Mouse (Mus musculus): ENCODE data around the gene Adamts14.

Adamts14 gene

DNA sequence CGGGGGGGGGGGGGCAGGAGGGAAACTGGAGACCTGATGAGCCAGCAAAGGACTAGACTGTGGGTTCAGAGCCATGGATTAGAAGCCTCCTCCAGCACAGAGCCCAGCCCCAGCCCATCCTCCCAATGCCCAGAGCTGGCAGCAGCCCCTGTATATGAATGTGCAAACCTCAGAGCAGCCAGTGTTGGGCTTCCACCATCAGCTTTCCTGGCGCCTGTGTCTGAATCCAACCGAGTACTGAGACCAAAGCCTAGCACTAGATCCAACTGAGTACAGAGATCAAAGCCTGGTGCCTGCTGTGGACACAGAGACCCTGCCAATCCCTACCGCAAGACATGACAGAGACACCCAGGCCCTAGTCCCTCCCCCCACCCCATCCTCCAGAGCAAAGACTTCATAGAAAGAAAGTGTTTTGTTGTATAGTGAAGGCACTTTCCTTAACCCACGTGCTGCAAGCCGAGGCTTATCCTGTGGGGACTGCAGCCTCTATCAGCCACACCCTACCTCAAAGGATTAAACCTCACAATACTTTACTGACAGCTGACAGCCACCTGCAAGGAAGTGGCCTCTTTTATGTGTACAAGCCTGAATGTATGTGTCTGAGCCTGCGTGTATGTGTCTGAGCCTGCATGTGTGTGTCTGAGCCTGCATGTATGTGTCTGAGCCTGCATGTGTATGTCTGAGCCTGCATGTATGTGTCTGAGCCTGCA is 40.2 kb downstream of the Adamts14 start:
- in situ Hi-C loops (cut with MboI) = no loop called here

DNA sequence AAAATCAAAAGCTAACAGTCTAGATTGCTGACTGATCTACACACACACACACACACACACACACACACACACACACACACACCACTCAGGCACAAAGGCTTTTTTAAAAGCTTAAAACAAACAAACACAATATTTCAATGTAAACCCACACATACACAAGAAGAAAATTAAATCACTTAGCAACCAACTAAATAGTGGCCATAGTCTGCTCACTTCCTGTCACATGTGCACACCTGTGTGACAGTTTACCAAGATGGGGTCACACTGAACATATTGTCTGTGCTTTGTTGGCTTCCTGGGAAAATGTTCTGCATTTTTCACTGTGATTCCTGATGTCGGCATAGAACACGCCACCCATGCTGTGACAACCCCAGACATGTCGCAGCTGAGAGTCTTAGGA is 41.5 kb downstream of the Adamts14 start:
- in situ Hi-C loops (cut with MboI) = no loop called here

DNA sequence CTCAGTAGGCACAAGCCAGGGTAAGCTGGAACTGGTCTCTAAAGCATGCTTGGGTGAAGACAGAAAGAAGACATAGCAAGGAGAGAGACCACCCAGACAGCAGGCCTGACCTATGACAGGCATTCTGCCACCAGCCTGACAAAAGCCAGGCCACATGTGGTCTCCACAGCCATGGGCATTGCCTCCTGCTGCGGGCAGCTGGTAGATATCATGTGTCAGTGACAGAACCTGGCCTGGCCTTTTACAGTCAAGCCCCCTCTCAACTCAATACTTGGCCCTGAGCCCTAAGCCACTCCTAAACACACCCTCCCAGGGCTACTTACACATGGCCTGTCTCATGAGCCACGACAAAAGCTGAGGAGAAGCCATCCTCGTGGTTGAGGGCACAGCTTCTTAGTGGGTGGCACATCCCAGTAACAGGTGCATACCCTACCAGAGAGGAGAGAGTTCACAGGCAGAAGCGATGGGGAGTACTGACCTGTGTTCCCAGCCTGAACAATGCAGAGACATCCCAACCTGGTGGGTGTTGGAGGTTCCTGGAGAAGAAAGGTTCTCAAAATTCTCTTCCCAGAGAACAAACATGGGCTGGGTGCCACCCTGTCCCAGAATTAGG is 46.3 kb downstream of the Adamts14 start:
- in situ Hi-C loops (cut with MboI) = no loop called here

DNA sequence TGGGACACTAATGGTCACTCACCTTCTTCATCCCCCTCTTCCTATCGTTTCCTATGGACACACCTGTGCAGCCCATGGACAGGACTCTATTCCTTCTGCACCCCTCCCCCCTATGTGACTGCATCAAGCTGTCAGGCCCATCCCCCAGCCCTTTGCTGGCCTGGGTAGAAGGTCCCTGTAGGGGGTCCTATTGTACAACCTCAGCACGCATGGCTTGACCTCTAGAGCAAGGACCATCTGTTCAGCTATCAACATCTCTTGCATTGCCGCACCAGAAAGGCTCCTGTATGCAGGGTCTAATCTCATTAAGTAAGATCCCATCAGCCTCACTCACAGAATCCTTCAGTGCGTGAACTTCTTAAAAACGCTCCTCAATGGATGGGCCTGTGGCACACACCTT is 47.5 kb downstream of the Adamts14 start:
- in situ Hi-C loops (cut with MboI) = no loop called here

DNA sequence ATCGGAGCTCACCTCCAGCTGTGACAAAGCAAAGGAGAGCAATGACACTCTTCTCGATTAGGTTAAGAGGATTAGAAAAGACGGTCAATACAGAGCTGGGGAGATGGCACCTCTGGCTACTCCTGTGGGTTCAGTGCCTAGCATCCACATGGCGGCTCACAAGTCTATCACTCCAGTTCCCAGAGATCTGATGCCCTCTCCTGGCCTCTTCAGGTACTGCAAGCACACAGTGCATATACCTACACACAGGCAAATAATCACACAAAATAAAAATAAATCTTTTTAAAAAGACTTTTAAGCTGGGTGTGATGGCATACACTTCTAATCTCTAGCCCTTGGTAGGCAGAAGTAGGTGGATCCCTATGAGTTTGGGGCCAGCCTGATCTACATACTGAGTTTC is 53.9 kb downstream of the Adamts14 start:
- in situ Hi-C loops (cut with MboI) = no loop called here

DNA sequence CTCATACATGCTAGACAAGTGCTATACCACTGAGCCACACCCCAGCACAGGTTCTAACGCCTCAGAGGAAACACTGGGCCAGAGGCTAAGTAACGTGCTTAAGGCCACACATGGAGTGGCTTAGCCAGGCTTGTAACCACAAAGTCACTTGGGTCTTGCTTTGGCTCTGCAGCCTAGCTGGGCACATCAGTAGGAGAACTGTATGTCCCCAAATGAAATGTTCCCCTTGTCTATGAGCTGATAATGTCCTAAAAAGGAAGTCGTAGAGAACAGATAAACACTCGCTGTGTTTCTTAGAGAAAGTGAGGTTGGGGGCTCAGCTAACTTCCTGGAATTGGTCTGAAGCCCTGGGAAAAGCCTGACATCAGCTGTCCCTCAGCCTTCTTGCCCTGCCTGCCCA is 57.1 kb downstream of the Adamts14 start:
- in situ Hi-C loops (cut with MboI) = no loop called here

DNA sequence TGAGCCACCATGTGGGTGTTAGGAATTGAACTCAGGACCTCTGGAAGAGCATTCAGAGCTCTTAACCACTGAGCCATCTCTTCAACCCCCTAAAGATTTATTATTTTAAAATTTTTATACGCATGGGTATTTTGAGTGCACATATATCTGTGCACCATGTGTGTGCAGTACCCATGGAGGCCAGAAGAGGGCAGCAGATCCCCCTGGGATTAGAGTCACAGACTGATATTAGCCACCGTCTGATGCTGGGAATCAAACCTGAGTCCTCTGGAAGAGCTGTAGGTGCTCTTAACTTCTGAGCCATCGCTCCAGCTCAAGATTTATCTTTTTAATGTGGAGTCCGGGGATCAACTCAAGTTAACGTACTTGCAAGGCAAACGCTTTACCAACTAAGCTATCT is 57.6 kb downstream of the Adamts14 start:
- in situ Hi-C loops (cut with MboI) = no loop called here

DNA sequence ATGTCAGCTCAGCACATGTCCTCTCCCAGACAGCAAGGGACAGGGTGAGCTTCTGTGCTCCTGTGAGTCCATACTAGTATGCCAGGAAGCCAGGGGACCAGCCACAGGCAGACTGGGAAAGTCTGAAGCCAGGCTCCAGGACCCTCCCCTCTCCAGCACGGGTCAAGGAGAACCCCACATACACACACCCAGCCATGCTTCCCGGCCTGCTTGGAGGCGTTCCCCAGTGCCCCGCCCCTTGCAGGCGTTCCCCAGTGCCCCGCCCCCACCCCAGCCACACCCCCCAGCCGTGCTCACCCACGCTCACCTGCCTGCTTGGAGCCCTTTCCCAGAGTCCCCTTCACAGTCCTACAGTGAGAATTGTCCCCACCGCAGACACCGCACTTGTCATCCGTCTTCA is 60.4 kb downstream of the Adamts14 start:
- in situ Hi-C loops (cut with MboI) = no loop called here

DNA sequence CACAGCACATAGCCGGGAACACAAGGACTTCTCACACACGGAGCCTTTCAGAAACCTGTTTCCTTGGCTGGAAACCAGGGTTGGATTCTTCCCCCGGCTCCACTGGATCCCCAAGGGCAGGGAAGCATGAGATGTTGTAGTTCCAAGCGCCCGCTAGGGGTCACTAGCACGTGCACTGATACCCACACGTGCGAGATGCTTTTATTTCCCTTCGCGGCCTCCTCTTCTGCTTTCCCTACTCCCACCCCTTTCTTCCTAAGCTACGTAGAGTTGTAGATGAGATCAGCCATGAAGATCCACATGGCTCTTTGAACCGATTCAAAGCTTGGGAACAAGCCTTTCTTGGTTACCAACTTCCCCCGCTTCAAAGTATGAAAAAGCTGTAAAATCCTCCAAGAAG is 61.5 kb downstream of the Adamts14 start:
- in situ Hi-C loops (cut with MboI) = no loop called here

DNA sequence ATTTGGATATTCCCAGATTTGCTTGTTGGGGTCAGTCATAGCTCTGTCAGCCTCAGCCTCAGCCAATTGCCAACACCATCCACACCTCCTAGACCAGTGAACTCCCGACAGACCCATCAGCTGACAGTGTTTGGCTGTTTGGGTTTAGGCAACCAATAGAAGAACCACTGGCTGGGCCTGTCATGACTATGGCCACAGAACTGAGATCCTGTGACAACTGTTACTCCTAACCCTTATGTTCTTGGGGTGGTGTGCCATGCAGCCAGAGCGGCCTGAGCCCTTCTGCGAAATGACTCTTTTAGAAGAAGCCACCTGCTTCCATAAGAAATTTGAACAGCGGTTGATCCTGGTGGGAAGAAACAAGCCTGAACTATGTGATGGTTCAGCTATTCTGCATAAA is 62.1 kb downstream of the Adamts14 start:
- in situ Hi-C loops (cut with MboI) = no loop called here

DNA sequence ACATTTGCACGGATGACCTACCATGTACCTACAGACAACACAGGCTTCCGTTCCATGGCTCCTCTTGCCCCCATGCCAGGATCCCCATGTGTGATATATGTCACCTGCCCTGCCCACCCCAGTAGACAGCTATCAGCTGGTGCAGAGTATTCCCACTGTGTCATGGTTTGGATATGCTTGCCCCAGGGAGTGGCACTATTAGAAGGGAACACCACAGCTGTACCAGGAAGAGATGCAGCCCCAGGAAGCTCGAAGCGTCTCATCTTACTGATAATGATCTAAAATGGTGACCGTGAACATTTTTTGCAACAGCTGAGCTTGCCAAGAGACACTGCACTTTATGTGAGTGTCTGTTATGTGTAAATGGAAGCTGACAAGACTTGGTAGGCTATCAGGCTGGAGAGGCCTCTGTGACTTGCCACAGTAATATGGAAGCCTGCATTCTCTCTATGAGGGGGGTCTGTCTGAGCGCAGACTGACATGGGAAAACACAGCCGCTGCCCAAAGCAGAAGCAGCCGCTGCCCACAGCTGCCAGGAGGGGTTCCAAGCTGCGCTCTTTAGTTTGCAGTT is 65.0 kb downstream of the Adamts14 start:
- in situ Hi-C loops (cut with MboI) = loop anchor here (10.0 kb wide), 1 partner anchor 127 kb away; no protein-coding TSS in a partner anchor

DNA sequence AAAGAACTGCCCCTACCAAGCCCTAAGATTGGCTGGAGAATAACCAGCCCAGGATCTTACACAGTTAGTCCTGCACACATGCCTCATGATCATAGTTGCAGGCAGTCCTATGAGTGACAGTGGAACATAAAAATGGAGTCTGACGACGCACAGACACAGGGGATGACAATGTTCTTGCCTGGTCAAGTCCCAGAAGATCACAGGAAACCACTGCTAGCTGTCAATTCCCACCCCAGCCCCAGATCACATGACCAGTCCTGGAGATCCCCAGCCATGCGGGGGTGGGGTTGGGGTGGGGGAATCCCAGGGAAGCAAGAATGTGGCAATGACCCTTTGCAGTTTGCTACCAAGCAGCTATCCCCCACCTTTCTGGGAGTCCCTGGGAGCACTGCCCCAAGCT is 69.3 kb downstream of the Adamts14 start:
- in situ Hi-C loops (cut with MboI) = loop anchor here (10.0 kb wide), 1 partner anchor 131 kb away; no protein-coding TSS in a partner anchor

DNA sequence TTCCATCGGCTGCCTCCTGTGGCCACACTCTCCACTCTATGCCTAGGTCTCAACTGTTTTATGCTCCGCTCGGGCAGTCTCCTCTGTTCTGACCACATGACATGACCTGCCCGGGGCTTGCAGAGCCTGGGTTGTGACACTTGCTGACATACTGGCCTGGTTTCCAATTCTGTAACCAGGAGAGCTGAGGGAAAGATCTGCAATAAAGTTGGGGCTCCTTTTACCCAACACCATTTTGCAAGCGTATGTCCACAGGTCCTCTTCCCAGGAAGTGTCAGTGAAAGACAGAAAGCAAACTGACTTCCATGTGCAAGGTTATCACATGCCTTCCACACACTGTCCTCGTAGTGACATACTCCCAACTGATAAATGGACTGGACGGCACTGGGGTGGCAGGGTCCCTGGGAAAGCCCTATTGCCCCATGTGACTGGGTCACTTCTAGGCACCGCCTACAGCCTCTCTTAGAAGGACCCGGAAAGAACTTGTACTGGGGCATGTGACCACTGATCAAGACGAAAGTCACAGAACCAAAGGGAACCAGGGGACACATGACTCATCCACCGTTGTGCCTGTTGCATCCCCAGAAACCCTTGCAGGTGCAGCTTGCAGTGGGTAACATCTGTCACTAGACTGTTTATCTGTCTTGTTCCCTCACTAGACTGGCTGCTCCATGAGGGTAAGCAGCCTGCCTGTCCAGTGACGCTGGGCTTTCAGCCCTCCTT is 71.5 kb downstream of the Adamts14 start:
- in situ Hi-C loops (cut with MboI) = loop anchor here (10.0 kb wide), 1 partner anchor 133 kb away; no protein-coding TSS in a partner anchor

DNA sequence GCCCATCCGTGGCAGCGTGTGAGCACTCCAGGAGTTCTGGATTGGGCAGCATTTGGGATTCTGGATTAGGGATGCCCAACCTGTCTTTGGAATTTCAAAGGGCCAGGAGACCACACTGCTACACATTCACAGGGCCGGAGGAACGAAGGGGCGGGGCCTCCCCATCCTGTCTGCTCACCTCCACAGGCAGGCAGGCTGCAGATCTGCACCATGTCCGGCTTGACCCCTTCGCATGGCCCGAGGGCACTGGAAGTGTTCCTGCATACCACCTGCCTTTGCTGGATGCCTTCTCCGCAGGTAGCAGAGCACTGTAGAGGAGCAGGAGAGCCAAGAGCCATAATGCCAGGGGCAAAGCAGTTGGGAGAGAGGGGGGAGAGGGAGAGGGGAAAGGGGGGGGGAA is 72.2 kb downstream of the Adamts14 start:
- in situ Hi-C loops (cut with MboI) = loop anchor here (10.0 kb wide), 1 partner anchor 134 kb away; no protein-coding TSS in a partner anchor

DNA sequence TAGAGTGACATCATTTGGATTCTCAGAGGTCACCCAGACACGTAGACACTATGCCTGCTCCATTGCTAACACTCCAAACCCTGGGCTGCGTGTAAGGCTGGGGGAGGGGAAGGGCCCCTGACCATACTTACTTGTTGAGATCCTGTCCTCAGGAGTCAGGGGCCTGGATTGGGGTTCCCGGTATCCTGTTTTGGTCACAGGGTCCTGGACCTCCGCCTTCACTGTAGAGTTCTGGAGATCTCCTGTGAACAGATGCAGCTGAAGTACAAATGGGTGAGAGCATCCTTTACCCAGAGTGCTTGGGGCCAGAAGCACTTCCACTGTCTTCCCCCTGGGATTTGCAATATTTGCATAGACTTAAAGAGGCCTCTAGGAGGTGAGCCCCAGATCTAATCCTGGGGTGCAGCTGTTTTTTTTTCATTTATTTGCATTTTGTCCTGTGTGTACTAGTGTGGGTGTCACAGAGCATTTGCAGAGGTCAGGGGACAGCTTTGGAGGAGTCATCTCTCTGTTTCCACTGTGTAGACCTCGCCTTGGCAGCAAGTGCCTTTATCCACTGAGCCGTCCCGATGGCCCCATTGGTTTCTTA is 72.9 kb downstream of the Adamts14 start:
- in situ Hi-C loops (cut with MboI) = loop anchor here (10.0 kb wide), 1 partner anchor 134 kb away; no protein-coding TSS in a partner anchor

DNA sequence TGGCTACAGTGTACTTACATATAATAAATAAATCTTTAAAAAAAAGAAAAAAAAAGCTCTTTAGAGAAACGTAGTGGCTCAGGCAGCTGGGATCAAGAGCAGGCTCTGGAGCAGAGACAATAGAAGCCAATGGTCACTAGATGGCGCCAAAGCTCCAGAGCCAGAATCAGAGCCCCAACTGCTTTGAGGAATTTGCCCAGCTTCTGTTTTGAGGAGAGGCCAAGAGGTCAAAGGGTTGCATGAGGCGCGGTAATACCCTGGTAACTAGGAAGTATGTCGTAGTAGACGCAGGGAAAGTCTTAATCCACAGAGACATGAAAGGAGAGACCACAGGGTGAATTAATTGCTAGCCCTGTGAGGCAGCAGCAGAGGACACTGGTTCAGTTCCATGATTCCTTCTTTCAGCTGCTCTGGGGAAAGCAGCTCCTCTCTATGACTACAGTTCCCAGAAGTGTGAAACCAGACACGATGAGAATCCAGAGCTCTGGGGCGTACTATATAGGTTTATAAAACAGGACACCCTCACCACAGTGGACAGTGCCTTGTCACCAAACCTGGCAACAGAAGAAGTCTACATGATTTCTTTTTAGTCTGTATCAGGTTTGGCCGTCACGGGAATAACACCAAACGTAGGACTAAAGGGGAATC is 73.5 kb downstream of the Adamts14 start:
- in situ Hi-C loops (cut with MboI) = loop anchor here (10.0 kb wide), 1 partner anchor 135 kb away; no protein-coding TSS in a partner anchor

DNA sequence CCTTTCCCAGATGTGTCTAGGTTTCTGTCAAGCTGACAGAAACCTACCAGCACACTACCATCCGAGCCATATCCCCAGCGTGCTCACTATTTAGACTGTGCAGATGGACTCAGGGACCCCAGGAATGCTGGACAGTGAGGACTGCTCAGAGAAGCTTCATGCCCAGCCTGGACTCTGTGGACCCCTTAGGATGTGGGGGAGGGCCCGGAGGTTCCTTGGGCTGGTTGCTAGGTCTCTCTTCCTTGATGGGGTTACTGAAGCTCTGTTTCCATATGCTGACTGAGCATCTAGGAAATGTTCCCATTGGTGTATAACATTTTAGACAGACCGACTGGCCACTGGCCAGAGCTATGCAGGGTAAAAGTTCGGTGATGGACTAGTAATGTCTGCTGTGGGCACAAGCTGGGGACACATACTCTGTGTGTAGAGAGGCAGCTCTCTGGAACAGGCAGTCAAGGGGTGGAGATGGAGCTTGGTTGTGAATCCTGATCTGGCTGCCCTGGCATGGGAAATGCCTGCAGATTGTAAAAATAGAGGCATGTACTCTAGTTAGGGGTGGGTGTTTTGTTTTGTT is 77.4 kb downstream of the Adamts14 start:
- in situ Hi-C loops (cut with MboI) = no loop called here

DNA sequence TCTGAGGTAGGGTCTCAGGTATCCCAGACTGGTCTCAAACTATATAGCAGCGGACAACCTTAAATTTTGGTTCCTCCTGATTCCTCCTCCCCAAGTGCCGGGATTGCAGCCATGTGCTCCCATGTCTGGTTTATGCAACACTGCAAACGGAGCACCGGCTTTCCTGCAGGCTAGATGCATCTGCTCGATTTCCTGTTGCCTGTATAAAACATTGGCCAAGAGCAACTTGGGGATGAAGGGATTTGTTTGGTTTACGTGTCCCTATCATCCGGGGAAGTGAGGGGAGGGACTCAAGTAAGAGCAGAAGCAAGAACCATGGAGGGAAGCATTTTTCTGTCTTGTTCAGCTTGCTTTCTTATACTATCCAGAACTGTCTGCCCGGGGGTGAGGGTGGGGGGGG is 78.0 kb downstream of the Adamts14 start:
- in situ Hi-C loops (cut with MboI) = no loop called here

DNA sequence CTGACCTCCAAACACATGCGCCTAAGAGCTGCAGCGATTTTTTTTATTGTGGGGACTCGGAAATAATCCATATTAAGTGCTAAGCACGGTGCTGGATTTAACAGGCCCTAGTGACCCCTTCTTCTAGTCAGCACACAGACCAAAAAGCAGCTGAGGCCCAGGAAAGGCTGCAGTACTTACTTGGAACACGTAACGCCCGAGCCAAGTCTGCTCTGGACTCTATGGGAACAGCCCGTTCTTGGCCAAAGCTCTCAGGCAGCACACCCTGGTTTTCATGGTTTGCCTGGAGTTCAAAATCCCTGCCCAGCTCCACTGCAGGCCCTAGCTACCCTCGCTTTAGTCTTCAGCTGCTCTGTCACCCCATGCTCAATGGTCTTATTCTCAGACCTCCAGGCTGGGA is 78.6 kb downstream of the Adamts14 start:
- in situ Hi-C loops (cut with MboI) = no loop called here

DNA sequence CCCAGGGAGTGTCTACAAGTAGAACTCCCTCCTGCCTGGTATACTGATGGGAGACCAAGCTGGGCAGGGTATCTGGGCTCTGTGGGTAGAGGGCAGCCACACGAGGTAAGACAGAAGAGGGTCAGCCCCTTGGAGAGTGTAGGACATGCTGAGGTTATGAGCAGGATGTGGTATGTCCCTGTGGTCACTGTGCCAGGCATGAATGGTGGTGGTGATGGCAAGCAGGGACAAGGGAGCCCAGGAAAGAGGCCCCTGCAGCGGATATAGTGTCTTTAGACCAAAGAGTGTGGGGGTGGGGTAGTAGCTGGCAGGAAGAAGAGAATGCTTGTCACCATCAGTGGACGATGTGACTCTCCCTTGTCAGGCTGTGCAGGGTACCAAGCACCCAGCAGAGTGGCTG is 85.2 kb downstream of the Adamts14 start:
- in situ Hi-C loops (cut with MboI) = no loop called here

DNA sequence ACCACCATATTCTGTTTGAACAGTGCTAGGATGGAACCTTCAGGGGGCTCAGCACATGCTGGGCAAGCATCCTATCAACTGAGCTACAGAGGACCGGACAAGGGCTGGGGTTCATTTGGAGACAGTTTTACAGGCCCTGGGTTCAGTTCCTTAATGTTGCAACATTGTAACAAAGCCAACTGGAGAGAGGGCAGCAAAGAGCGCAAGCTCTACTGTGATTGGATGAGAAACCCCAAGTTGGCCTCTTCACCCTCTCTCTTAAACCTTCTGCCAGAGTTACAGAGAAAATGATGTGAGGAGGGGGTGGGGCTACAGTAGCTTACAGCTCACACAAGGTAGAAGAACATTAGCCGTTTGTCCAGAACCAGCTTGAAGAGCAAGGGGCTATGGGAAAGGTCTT is 86.2 kb downstream of the Adamts14 start:
- in situ Hi-C loops (cut with MboI) = no loop called here
